Mouse (Mus musculus) lung, postnatal 0 days (tissue): ENCODE results near the gene Gtdc1. TPM values are rescaled to one million over a fixed set of nuclear protein-coding genes. Genes with fewer than 3 reads are reported as not detected.

ENCODE experiments used
- ATAC-seq: fragments of 200-750 bp; cut with Nextera tagmentation; 2 replicates; pipeline ENCODE4 v1.8.0; 2017; ENCODE audit warnings: moderate library complexity
- DNase-seq: peaks from one replicate; pipeline ENCODE4 v3.0.0-alpha.2; 2016; ENCODE audit warnings: low spot score
- H3K27ac ChIP-seq: fragments of 300-500 bp; sonication (generic); 2 replicates; pipeline ENCODE4 v1.5.1; 2014; ENCODE audit warnings: antibody characterized with exemption, mild to moderate bottlenecking, low read length, mixed read lengths
- H3K27me3 ChIP-seq: fragments of 300-500 bp; sonication (generic); replicated peaks from 2 replicates; pipeline ENCODE4 v1.6.1; 2014; ENCODE audit warnings: low read length, mixed read lengths; ENCODE audit not compliant: insufficient read depth
- H3K36me3 ChIP-seq: fragments of 300-500 bp; sonication (generic); 2 replicates; pipeline ENCODE4 v1.6.1; 2014; ENCODE audit warnings: low read length, mixed read lengths; ENCODE audit not compliant: insufficient read depth
- H3K4me1 ChIP-seq: fragments of 300-500 bp; sonication (generic); 2 replicates; pipeline ENCODE4 v1.6.1; 2014; ENCODE audit warnings: antibody characterized with exemption, low read depth, low read length, mixed read lengths; ENCODE audit not compliant: insufficient read depth
- H3K4me2 ChIP-seq: fragments of 300-500 bp; sonication (generic); replicated peaks from 2 replicates; pipeline ENCODE4 v1.6.1; 2014; ENCODE audit warnings: low read depth, mild to moderate bottlenecking, low read length, moderate library complexity, mixed read lengths
- H3K4me3 ChIP-seq: fragments of 300-500 bp; sonication (generic); 2 replicates; pipeline ENCODE4 v1.5.1; 2014; ENCODE audit warnings: low read depth, low read length
- H3K9ac ChIP-seq: fragments of 300-500 bp; sonication (generic); replicated peaks from 2 replicates; pipeline ENCODE4 v1.6.1; 2014; ENCODE audit warnings: low read depth, mild to moderate bottlenecking
- H3K9me3 ChIP-seq: fragments of 300-500 bp; sonication (generic); 2 replicates; pipeline ENCODE4 v1.6.1; 2016; ENCODE audit warnings: low read length, mixed read lengths
- CTCF ChIP-seq: IDR thresholded peaks from 2 replicates; pipeline ENCODE4 v1.5.1; 2016; ENCODE audit warnings: antibody characterized with exemption, mild to moderate bottlenecking
- EP300 ChIP-seq: IDR thresholded peaks from 2 replicates; pipeline ENCODE4 v1.6.1; 2016; ENCODE audit warnings: antibody characterized with exemption, mild to moderate bottlenecking, control low read depth
- WGBS: fragments of 180-500 bp; shearing (Covaris S2); extraction: QIAGEN DNeasy Blood & Tissue Kit; methylation state at CpG from one replicate; pipeline ENCODE4 v1.1.7; 2014; 5-methylcytosine and 5-hydroxymethylcytosine counted together
- polyA plus RNA-seq: library from polyadenylated mRNA; unstranded; fragments of >200 nt; fragmentation: Nextera tagmentation; extraction: Ambion mirVana; gene quantifications from 2 replicates; pipeline ENCODE4 v1.2.1, GENCODE M21; 2015

Gene Gtdc1
- polyA plus RNA-seq, 1 experiment from 2014 or later, result 10.0 TPM

- ATAC-seq (no peak), DNase-seq (no peak)
- Histone ChIP-seq H3K4me1 (no peaks in the 10 kb centered on the region), H3K36me3 (no peaks in the 10 kb centered on the region), H3K4me3 (no peak overlapping the region), H3K27ac (no peak overlapping the region), H3K4me2 (no peak overlapping the region), H3K9ac (no peak overlapping the region), H3K9me3 (no peaks in the 10 kb centered on the region), H3K27me3 (no peaks in the 10 kb centered on the region)
- WGBS, result 52% methylated on average over 2 of the region's 2 CpGs
- TF ChIP-seq CTCF, result no peak
These were observed 288.1 kb downstream of the Gtdc1 start for GRCm38 (mm10) chr2:44639370-44639769.

GRCm38 (mm10) chr2:44638157-44638556 is 289.3 kb downstream of the Gtdc1 start:
- Histone ChIP-seq H3K9ac (no peak overlapping the region), H3K36me3 (no peaks in the 10 kb centered on the region), H3K27ac (no peak overlapping the region), H3K9me3 (no peaks in the 10 kb centered on the region), H3K4me1 (no peaks in the 10 kb centered on the region), H3K27me3 (no peaks in the 10 kb centered on the region), H3K4me2 (no peak overlapping the region), H3K4me3 (no peak overlapping the region)
- ATAC-seq, result no peak
- no peak for DNase-seq
- no peak for TF ChIP-seq CTCF
- no peak for TF ChIP-seq EP300
- WGBS, result 88% methylated on average over 4 of the region's 4 CpGs

- Histone ChIP-seq H3K27ac (no peak overlapping the region), H3K4me3 (no peak overlapping the region), H3K4me2 (no peak overlapping the region), H3K9me3 (no peaks in the 10 kb centered on the region), H3K9ac (no peak overlapping the region), H3K36me3 (no peaks in the 10 kb centered on the region), H3K4me1 (no peaks in the 10 kb centered on the region), H3K27me3 (no peaks in the 10 kb centered on the region)
- TF ChIP-seq CTCF (no peak), EP300 (no peak)
- 90% methylated on average over 8 of the region's 8 CpGs for WGBS
- ATAC-seq (no peak), DNase-seq (no peak)
These were observed 293.5 kb downstream of the Gtdc1 start for GRCm38 (mm10) chr2:44633971-44634370.

DNA sequence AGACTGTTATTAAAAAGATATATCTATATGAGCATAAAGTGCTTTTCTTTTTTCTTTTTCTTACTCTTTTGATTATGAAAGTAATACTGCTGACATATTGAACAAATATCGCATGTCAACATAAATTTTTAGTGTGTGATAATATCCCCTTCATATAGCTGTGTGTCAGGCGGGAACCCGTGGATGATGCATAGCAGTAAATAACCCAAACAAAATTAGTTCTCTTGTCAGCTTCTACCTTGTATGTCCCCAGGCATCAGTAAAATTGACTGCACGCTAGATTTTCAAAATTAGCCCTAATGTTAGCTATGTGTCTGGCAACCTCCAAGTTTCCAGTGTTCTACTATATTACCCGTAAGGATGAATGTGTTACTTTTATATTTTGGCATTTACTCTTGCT is 294.4 kb downstream of the Gtdc1 start:
- DNase-seq (no peak), ATAC-seq (no peak)
- 86% methylated on average over 5 of the region's 5 CpGs for whole genome bisulfite sequencing
- TF ChIP-seq CTCF (no peak), EP300 (no peak)
- no peaks in the 10 kb centered on the region for H3K36me3 ChIP-seq
- no peak overlapping the region for H3K27ac ChIP-seq
- no peaks in the 10 kb centered on the region for H3K9me3 ChIP-seq
- H3K9ac ChIP-seq, result no peak overlapping the region
- H3K4me3 ChIP-seq, result no peak overlapping the region
- H3K4me2 ChIP-seq, result no peak overlapping the region
- no peaks in the 10 kb centered on the region for H3K4me1 ChIP-seq
- H3K27me3 ChIP-seq, result no peaks in the 10 kb centered on the region

- ATAC-seq (no peak), DNase-seq (no peak)
- WGBS, result 69% methylated on average over 10 of the region's 10 CpGs
- Histone ChIP-seq H3K9ac (no peak overlapping the region), H3K4me2 (no peak overlapping the region), H3K4me1 (no peaks in the 10 kb centered on the region), H3K4me3 (no peak overlapping the region), H3K27me3 (no peaks in the 10 kb centered on the region), H3K9me3 (no peaks in the 10 kb centered on the region), H3K27ac (no peak overlapping the region), H3K36me3 (no peaks in the 10 kb centered on the region)
- TF ChIP-seq CTCF (no peak), EP300 (no peak)
These were observed 294.9 kb downstream of the Gtdc1 start for GRCm38 (mm10) chr2:44632584-44632983.

DNA sequence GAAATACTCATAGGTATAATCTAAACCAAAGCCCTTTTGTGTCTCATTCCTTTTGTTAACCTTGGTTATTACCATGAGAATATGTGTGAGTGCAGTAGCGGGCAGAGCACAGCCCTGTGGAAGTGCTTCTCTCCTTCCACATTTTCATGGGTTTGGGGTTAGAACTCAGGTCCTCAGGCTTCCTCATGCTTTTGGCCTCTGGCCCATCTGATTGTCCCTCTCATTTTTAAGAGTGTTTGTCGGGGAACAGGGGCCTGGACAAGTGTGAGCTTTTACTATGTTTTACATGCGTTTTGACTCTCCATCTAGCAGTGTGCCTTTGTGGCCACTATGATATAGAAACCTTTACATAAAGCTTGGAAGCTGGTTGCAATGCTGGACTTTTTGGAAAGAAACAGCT is 296.4 kb downstream of the Gtdc1 start:
- DNase-seq (no peak), ATAC-seq (no peak)
- H3K9ac ChIP-seq, result no peak overlapping the region
- no peaks in the 10 kb centered on the region for H3K4me1 ChIP-seq
- TF ChIP-seq EP300 (no peak), CTCF (no peak)
- no peak overlapping the region for H3K4me2 ChIP-seq
- no peak overlapping the region for H3K4me3 ChIP-seq
- H3K27me3 ChIP-seq, result no peaks in the 10 kb centered on the region
- 45% methylated on average over 3 of the region's 3 CpGs for WGBS
- H3K36me3 ChIP-seq, result no peaks in the 10 kb centered on the region
- no peaks in the 10 kb centered on the region for H3K9me3 ChIP-seq
- H3K27ac ChIP-seq, result no peak overlapping the region

- ATAC-seq, result no peak
- WGBS, result 97% methylated on average over 1 of the region's 1 CpGs
- DNase-seq, result no peak
These were observed 298.7 kb downstream of the Gtdc1 start for GRCm38 (mm10) chr2:44628778-44629177.

More at GRCm38 (mm10) chr2:44628778-44629177, 298.7 kb downstream of the Gtdc1 start:
- TF ChIP-seq EP300 (no peak), CTCF (no peak)
- Histone ChIP-seq H3K4me1 (no peaks in the 10 kb centered on the region), H3K9ac (no peak overlapping the region), H3K9me3 (no peaks in the 10 kb centered on the region), H3K27me3 (no peaks in the 10 kb centered on the region), H3K36me3 (no peaks in the 10 kb centered on the region), H3K4me2 (no peak overlapping the region), H3K27ac (no peak overlapping the region), H3K4me3 (no peak overlapping the region)
